Mouse (Mus musculus) megakaryocyte, adult 5-6 weeks (primary cell): ENCODE data around the gene Zdhhc13. TPM values are rescaled to one million over a fixed set of nuclear protein-coding genes. Genes with fewer than 3 reads are reported as not detected.

Experiments used
- ATAC-seq: 2 replicates; pipeline ENCODE4 v1.8.0; 2016; ENCODE audit warnings: mild to moderate bottlenecking, inconsistent platforms; ENCODE audit not compliant: poor library complexity, severe bottlenecking
- total RNA-seq, 2 experiments: library from RNA; stranded (forward) in 1 of 2; stranded (reverse) in 1 of 2; fragments of 153-499, 151-499 nt in 1 of 2; fragments of 221-1000, 200-1000 nt in 1 of 2; gene quantifications; 2 replicates each; pipeline versions ENCODE4 v1.2.3 to v1.2.4; 2015 to 2017

Gene Zdhhc13
- total RNA-seq, 2 experiments from 2014 or later = 52.2 to 54.4 TPM

GRCm38 (mm10) chr7:48784773-48785523, 3.9 kb upstream of the Zdhhc13 start:
- no peak for ATAC-seq

- peak; percentile 79 for ATAC-seq
Measured at GRCm38 (mm10) chr7:48788348-48788747, 455 bp upstream of the Zdhhc13 start.

GRCm38 (mm10) chr7:48790117-48790516, 1.3 kb downstream of the Zdhhc13 start:
- ATAC-seq = no peak

GRCm38 (mm10) chr7:48791412-48791811, 2.6 kb downstream of the Zdhhc13 start:
- ATAC-seq = no peak

- ATAC-seq = peak; percentile 77
Measured at GRCm38 (mm10) chr7:48795130-48795529, 6.3 kb downstream of the Zdhhc13 start.

- no peak for ATAC-seq
Measured at GRCm38 (mm10) chr7:48803381-48803780, 14.6 kb downstream of the Zdhhc13 start.

GRCm38 (mm10) chr7:48806587-48806986, 17.8 kb downstream of the Zdhhc13 start:
- ATAC-seq = no peak

- ATAC-seq = no peak
Measured at GRCm38 (mm10) chr7:48810652-48811051, 21.8 kb downstream of the Zdhhc13 start.

GRCm38 (mm10) chr7:48812358-48812757, 23.6 kb downstream of the Zdhhc13 start:
- ATAC-seq = no peak

- no peak for ATAC-seq
Measured at GRCm38 (mm10) chr7:48813594-48813993, 24.8 kb downstream of the Zdhhc13 start.

- ATAC-seq = no peak
Measured at GRCm38 (mm10) chr7:48821654-48822053, 32.9 kb downstream of the Zdhhc13 start.

GRCm38 (mm10) chr7:48823621-48824020, 34.8 kb downstream of the Zdhhc13 start:
- no peak for ATAC-seq

GRCm38 (mm10) chr7:48824671-48825070, 35.9 kb downstream of the Zdhhc13 start:
- no peak for ATAC-seq

- ATAC-seq = no peak
Measured at GRCm38 (mm10) chr7:48825170-48825569, 36.4 kb downstream of the Zdhhc13 start.

GRCm38 (mm10) chr7:48829177-48829910, 40.5 kb downstream of the Zdhhc13 start:
- no peak for ATAC-seq

GRCm38 (mm10) chr7:48830395-48830794, 41.6 kb downstream of the Zdhhc13 start:
- ATAC-seq = no peak

- ATAC-seq = 0 out of 2 replicates have a peak, but pooled peaks have one; percentile 33
Measured at GRCm38 (mm10) chr7:48832735-48833134, 43.9 kb downstream of the Zdhhc13 start.

GRCm38 (mm10) chr7:48834371-48834970, 45.7 kb downstream of the Zdhhc13 start:
- ATAC-seq = no peak

- no peak for ATAC-seq
Measured at GRCm38 (mm10) chr7:48834989-48835626, 46.3 kb downstream of the Zdhhc13 start.

GRCm38 (mm10) chr7:48836949-48837348, 48.1 kb downstream of the Zdhhc13 start:
- ATAC-seq = peak; percentile 64

GRCm38 (mm10) chr7:48838434-48838833, 49.6 kb downstream of the Zdhhc13 start:
- no peak for ATAC-seq
